Mouse (Mus musculus) cerebellum, adult 9-10 months (tissue): ENCODE measurements around the gene Tsacc.
"Not testable (repeated sequence)": the region's sequence is repeated elsewhere in the genome, so short reads cannot be mapped to it uniquely, and the experiment has no call there.

Source experiments
- DNase-seq: peaks from one replicate; pipeline ENCODE4 v3.0.0; 2022

Tsacc gene

GRCm38 (mm10) chr3:88296561-88297318 is at the start of gene Tsacc, which contains the start of gene Cct3:
TSS of gene Tsacc (minus strand) at chr3:88296999.
TSS of gene Cct3 (plus strand) at chr3:88297116.
- DNase-seq: peak; percentile 100

GRCm38 (mm10) chr3:88339006-88339405 is 42.2 kb upstream of the Tsacc start:
- DNase-seq: no peak

- no peak for DNase-seq
Observed at GRCm38 (mm10) chr3:88338316-88338715, 41.5 kb upstream of the Tsacc start.

GRCm38 (mm10) chr3:88337367-88338020 is 40.7 kb upstream of the Tsacc start:
- no peak for DNase-seq

GRCm38 (mm10) chr3:88336058-88337013 is 39.5 kb upstream of the Tsacc start, which contains the start of the genes Tmem79 and Smg5:
TSS of gene Tmem79 (minus strand) at chr3:88336148.
TSS of gene Smg5 (plus strand) at chr3:88336260.
- DNase-seq: peak; percentile 95

- DNase-seq: peak; percentile 65
Observed at GRCm38 (mm10) chr3:88335436-88336053, 38.7 kb upstream of the Tsacc start.

GRCm38 (mm10) chr3:88334902-88335435 is 38.2 kb upstream of the Tsacc start:
- no peak for DNase-seq

- no peak for DNase-seq
Observed at GRCm38 (mm10) chr3:88334029-88334658, 37.3 kb upstream of the Tsacc start.

GRCm38 (mm10) chr3:88331282-88331681 is 34.5 kb upstream of the Tsacc start:
- DNase-seq: peak; percentile 61

GRCm38 (mm10) chr3:88328956-88329355 is 32.2 kb upstream of the Tsacc start:
- no peak for DNase-seq

GRCm38 (mm10) chr3:88324951-88325405 is 28.2 kb upstream of the Tsacc start, which contains the start of gene Glmp:
TSS of gene Glmp (plus strand) at chr3:88325023.
- peak; percentile 72 for DNase-seq

- no peak for DNase-seq
Observed at GRCm38 (mm10) chr3:88299172-88299571, 2.4 kb upstream of the Tsacc start.

- no peak for DNase-seq
Observed at GRCm38 (mm10) chr3:88297321-88297851, 587 bp upstream of the Tsacc start.

GRCm38 (mm10) chr3:88296110-88296560 is 664 bp downstream of the Tsacc start:
- no peak for DNase-seq

- peak; percentile 31 for DNase-seq
Observed at GRCm38 (mm10) chr3:88295272-88295671, 1.5 kb downstream of the Tsacc start.

- peak; percentile 28 for DNase-seq
Observed at GRCm38 (mm10) chr3:88291970-88292369, 4.8 kb downstream of the Tsacc start.

- DNase-seq: not testable (repeated sequence)
Observed at GRCm38 (mm10) chr3:88288133-88288713, 8.6 kb downstream of the Tsacc start.

GRCm38 (mm10) chr3:88287110-88287509 is 9.7 kb downstream of the Tsacc start, which contains the start of gene Gm38392:
TSS of gene Gm38392 (minus strand) at chr3:88287210.
- DNase-seq: no peak

GRCm38 (mm10) chr3:88285565-88285895 is 11.3 kb downstream of the Tsacc start:
- DNase-seq: not testable (repeated sequence)

GRCm38 (mm10) chr3:88284815-88285564 is 11.8 kb downstream of the Tsacc start:
- not testable (repeated sequence) for DNase-seq
